Mouse (Mus musculus): ENCODE measurements around the gene Defb39.

Gene Defb39

GRCm38 (mm10) chr8:19064710-19065109 lies at the start of gene Defb39:
Defb39 (minus strand) TSS chr8:19064810.
- DNase-seq = no peak

GRCm38 (mm10) chr8:19066013-19066412 lies 1.4 kb upstream of the Defb39 start:
- DNase-seq = no peak

- DNase-seq = no peak
These were observed 1.7 kb downstream of the Defb39 start for GRCm38 (mm10) chr8:19062891-19063290.

- no peak for DNase-seq
These were observed 19.4 kb downstream of the Defb39 start for GRCm38 (mm10) chr8:19045242-19045641.

- DNase-seq = no peak
These were observed 38.1 kb downstream of the Defb39 start, which contains the start of gene Defb38 for GRCm38 (mm10) chr8:19026466-19026865. Defb38 (minus strand) TSS chr8:19026566.

Data from kidney, postnatal 14 days (tissue).